Mouse (Mus musculus) retina, postnatal 1 day (tissue): ENCODE data around the gene Prickle4.

ENCODE experiments used
- DNase-seq: peaks from one replicate; pipeline ENCODE4 v3.0.0-alpha.2; 2012

Gene Prickle4

DNA sequence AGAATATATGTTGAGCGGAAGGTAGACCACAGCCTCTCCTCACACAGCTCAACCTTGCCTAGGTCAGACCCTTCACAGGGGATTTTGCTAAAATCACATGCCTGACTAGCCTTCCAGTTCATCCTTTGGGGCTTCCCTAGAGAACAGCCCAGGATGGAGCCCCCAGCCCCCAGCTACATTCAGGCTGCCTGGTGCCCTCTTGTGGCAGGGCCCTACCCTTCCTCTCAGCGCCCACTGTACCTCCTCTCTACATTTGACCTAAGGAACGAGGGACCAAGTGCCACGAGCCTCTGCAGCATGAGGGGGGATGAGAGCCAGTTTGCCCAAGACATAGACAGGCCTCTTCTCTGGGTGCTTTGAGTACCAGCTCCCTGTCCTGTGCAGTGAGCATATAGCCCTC, 10.2 kb upstream of the Prickle4 start:
- DNase-seq = no peak

- no peak for DNase-seq
These were observed 9.0 kb upstream of the Prickle4 start for GRCm38 (mm10) chr17:47703556-47703955.

GRCm38 (mm10) chr17:47702548-47703345, 8.2 kb upstream of the Prickle4 start:
- DNase-seq = no peak

- no peak for DNase-seq
These were observed 7.3 kb upstream of the Prickle4 start for GRCm38 (mm10) chr17:47701793-47702192.

DNA sequence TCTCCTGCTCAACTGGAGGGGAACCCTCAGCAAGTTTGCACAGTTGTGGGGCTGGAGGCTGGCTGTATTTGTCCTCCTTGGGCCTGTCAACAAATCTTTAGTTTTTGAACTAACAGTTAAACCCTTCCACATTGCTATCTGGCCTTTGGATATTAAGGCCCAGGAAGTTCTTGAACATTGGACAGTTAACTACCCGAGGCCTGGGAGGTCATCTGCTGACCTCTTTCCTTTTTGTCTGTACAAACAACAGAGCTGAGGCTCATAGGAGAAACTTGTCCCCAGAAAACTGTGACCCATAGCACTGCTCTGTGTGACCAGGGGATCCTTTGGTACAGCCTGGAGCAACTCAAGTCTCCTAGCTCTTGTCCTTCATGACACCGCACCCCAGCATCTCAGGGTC, 4.5 kb upstream of the Prickle4 start:
- DNase-seq = no peak

GRCm38 (mm10) chr17:47698156-47698555, 3.6 kb upstream of the Prickle4 start:
- DNase-seq = no peak

GRCm38 (mm10) chr17:47695337-47695710, 788 bp upstream of the Prickle4 start:
- DNase-seq = no peak

GRCm38 (mm10) chr17:47694442-47694502, 264 bp downstream of the Prickle4 start, which contains the start of gene Gm21981:
Gm21981 (minus strand) TSS chr17:47694455.
- no peak for DNase-seq

GRCm38 (mm10) chr17:47693671-47694441, 680 bp downstream of the Prickle4 start:
- DNase-seq = no peak

GRCm38 (mm10) chr17:47691650-47692049, 2.9 kb downstream of the Prickle4 start:
- no peak for DNase-seq

DNA sequence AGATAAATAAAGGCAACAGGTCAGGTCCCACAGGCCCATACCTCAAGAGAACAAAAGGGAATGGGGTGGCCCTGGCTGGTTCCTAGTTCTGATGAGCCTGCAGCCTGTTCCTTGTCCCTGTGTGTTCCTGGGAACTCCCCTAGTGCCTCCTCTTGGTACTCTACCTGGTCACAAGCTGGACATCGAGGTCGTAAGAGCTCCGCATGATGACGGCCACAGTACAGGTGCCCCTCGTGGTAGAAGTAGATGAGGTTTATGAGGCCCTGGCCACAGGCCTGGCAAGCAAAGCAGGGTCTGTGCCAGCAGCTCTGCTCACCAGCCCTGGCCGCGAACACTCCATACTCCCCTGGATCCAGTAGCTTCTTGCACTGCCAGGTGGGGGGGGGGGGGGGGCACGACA, 4.6 kb downstream of the Prickle4 start:
- DNase-seq = no peak

DNA sequence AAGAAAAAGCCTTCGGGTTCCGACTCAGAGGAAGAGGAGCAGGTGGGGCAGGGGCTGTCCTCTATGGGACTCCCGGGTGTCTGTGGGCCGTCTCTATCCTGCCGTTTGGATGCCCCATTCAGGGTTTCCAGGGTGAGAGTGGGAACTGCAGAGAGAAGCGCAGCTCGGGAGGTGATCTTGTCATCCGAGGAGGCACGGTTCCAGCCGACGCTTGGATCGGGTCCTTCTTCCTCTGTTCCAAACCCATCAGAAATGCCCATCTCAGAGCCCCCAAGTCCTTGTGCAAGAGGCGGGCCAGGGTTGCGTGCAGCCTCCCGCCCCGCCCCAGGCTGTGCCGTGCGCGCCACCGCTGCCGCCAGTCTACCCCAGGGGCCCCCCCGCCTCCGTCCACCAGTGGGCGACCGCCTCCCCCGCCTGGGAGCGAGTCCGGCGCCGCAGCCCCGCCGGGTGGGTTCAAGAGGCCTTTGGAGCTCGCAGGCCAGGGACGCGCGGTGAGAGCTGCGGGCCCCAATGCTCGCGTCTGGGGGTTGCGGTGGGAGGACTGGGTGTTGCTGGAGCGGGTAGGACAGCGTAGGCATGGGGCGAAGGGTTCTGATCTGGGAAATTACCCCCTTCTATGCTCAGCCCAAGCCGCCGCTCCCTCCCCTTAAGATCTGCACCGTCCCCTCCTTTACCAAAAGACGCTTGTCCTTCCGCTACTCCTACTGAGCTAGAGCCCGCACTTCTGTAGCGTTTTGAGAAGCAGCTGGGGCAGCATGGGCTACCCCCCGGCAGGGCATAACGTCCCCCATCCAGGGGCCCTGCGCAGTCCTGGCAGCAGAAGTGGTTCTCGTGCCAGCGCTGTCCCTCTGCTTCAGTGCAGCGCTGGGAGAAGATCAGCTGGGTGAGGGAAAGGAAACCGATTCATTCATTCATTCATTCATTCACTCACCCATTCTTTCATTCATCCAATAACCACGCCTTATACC, 5.6 kb downstream of the Prickle4 start, which contains the start of gene Frs3:
TSS of gene Frs3 (plus strand) at position 423 of the 968 bp plus-strand sequence.
- peak; percentile 80 for DNase-seq

DNA sequence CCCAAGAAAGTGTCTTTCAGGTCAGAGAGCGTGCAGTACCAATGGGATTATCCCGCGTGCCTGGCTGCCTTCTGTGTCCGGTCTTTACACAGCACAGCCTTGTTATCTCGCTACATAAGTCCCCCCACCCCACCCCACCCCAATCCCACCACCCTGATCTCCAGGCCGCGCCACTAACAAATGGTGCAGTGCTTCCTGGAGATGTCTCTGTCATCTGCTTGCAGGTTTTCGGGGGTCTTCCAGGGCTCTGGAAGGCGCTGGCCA, 6.3 kb downstream of the Prickle4 start, which contains the start of gene Tomm6:
TSS of gene Tomm6 (minus strand) at position 43 of the 264 bp plus-strand sequence.
- no peak for DNase-seq

GRCm38 (mm10) chr17:47687409-47688343, 6.9 kb downstream of the Prickle4 start:
- DNase-seq = peak; percentile 98

- DNase-seq = no peak
These were observed 11.7 kb downstream of the Prickle4 start for GRCm38 (mm10) chr17:47682836-47683235.

DNA sequence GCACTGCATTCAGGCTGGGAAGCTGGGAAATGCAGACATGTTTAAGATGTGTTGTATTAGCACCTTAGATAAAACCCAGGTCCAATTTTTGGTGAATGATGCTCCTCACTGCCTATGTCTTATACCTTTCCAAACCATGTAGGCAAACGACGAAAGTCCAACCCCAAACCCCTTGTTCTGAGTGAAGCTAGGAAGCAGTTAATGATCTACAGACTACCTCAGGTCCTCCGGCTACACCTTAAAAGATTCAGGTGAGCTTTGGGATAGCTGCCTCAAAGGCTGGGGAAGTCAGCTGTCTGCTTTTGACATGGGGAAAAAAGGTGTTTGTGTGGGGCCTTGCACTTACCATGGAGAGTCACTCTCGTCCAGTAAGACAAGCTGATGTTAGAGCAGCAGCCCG, 15.8 kb downstream of the Prickle4 start:
- no peak for DNase-seq

DNA sequence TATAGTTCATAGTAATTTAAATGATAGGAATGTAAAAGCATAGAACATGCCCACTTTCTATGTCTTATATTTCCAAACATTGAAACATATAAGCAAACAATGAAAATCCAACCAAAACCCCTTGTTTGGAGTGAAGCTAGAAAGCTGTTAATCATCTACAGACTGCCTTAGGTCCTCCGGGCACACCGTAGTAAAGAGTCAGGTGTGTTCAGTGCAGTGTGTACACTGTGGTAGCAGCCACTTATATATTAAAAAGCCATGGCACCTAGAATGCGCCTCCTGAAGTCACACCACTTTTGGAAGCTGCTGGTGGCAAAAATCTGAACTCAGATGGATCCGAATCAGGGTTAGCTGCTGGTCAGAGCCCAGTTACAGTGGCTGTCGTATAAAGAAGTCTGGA, 16.3 kb downstream of the Prickle4 start:
- no peak for DNase-seq

- peak; percentile 79 for DNase-seq
These were observed 18.0 kb downstream of the Prickle4 start for GRCm38 (mm10) chr17:47676581-47676980.

GRCm38 (mm10) chr17:47672311-47673111, 22.0 kb downstream of the Prickle4 start:
- DNase-seq = peak; percentile 79

DNA sequence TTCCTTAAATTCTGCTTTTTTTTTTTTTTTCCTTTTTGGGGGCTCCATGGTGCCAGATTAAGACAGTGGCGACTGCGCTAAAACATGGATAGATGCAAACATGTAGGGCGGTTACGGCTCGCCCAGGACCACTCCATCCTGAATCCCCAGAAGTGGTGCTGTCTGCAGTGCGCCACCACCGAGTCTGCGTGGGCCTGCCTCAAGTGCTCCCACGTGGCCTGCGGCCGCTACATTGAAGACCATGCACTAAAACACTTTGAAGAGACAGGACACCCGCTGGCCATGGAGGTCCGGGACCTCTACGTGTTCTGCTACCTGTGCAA, 22.6 kb downstream of the Prickle4 start:
- DNase-seq = no peak

DNA sequence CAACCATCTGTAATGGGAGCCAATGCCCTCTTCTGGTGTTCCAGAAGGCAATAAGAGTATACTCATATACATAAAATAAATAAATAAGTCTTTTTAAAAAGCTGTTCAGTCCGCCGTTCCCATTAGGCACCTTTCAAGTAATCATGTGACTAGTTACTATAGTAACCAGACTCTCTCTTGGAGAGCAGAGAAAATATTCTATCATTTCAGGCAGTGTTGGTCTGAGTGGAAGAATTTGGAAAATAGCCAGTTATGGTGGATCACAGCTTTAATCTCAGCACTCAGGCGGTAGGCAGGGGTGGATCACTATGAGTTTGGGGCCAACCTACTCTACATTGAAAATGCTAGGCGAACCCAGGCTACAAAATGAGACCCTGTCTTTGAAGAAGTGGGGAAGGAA, 25.4 kb downstream of the Prickle4 start:
- DNase-seq = no peak

GRCm38 (mm10) chr17:47664474-47664873, 30.1 kb downstream of the Prickle4 start:
- DNase-seq = no peak
